Mouse (Mus musculus) ovary, adult 18-20 months (tissue): ENCODE results near the gene Slc16a5.

Experiments
- DNase-seq: peaks from one replicate; pipeline ENCODE4 v3.0.0; 2022; ENCODE audit warnings: low spot score, mixed read lengths

Slc16a5 gene

DNA sequence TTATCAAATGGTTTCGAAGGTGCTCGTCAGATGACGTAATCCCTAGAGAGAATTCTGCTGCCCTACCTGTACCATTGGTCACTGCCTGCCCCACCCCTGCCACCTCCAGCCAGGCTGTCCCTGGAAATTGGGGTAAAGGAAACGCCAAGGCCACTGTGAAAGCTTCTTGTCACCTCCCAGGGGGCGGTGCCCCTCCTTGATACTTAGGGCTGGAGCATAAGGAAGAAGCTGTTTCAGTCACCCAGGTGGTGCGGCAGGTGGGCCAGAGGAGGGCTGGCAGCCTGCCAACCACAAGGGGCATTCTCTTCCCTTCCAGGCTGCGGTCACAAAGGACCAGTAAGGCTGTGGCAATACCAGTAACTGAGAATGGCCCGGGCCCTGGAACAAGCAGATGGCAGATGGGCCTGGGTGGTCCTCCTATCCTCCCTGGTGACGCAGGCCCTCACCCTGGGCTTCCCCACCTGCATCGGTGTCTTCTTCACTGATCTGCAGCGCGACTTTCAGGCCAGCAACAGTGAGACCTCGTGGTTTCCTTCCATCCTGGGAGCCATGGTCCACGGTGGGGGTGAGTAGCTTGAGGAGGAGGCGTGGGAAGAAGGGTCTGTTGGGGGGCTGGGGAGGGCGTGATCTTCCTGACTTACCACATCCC, at the start of gene Slc16a5:
Gene Slc16a5 (plus strand): TSS at position 232 of the 649 bp plus-strand sequence.
- no peak for DNase-seq

- DNase-seq = peak; percentile 92
Measured at GRCm38 (mm10) chr11:115419531-115420237, 42.6 kb upstream of the Slc16a5 start, which contains the start of the genes Atp5h and Kctd2. Atp5h (minus strand) TSS chr11:115419962. Kctd2 (plus strand) TSS chr11:115420128.

DNA sequence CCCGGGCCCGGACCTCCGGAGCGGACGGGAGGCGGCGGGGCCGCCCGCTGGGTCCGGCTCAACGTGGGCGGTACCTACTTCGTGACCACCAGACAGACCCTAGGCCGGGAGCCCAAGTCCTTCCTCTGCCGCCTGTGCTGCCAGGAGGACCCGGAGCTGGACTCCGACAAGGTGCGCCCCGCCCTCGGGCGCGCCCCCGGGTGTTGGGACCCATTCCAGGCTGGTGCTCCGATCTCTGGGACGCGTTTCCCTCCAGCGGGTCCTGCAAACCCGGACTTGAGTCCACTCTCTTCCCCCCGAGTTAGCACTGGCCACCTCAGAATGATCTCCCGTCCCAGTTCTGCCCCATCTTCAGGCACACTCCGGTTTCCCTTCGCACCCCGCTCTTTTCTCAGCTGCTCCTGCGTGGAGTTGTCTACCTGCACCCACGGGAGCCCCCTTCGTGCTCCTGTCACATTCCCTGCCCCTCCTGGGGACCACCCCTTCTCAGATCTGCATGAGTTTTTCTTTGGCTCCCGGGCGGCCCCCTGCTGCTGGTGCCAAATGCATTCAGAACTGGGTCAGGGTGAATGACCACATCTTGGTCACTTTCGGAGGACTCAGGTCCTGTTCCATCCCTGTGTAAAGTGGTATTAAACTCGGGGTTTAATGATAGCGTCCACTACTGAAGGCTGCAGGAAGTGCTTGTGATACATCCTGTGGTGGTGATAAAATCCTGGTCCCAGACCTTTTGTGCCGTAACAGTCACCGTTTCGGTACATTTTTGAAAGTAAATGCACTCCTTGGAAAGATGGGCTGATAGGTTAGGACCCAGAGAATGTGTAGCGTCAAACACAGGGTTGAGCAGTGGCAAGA, 41.7 kb upstream of the Slc16a5 start:
- DNase-seq = peak; percentile 48

DNA sequence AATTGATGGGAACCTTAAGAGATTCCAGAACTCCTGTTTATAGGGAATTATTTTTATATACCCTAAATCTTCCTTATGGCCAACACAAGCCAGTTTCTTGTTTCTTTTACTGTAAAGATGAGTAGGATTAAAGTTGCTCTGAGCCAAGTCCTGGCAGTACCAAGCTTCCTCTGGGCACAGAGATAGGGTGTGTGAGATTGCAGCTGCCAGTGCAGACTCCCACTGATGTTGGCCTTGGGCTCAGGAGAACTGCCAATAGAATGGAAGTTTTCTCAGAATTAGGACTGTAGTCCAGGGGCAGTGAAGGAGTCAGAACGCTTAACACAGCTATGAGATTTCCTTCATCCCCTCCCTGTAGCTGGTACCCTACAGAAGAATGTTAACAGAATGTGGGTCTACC, 40.9 kb upstream of the Slc16a5 start:
- DNase-seq = peak; percentile 38

GRCm38 (mm10) chr11:115421972-115422371, 40.3 kb upstream of the Slc16a5 start:
- DNase-seq = no peak

GRCm38 (mm10) chr11:115423091-115423490, 39.2 kb upstream of the Slc16a5 start:
- no peak for DNase-seq

GRCm38 (mm10) chr11:115424666-115425065, 37.6 kb upstream of the Slc16a5 start:
- DNase-seq = no peak

GRCm38 (mm10) chr11:115425671-115426070, 36.6 kb upstream of the Slc16a5 start:
- no peak for DNase-seq

GRCm38 (mm10) chr11:115427482-115428331, 34.6 kb upstream of the Slc16a5 start:
- peak; percentile 43 for DNase-seq

- no peak for DNase-seq
Measured at GRCm38 (mm10) chr11:115429307-115429706, 33.0 kb upstream of the Slc16a5 start.

DNA sequence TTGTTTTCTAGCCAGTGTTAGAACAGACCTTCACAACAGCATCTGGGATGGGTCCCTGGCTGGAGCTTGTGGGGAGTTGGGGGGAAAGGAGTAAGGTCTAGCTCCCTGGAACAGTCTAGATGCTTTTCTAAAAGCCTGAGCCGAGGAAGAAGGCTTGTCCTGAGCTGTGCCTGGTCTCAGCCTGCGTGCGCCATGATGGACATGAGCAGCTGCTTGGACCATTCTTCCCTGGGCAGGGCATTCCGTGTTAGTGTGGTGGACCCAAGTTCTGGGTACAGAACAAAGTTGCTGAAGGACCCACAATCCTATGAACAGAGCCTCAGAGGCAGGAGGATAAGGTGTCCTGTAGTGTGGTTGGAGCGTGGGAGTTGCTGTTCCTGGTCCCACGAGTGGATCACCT, 31.7 kb upstream of the Slc16a5 start:
- DNase-seq = no peak

DNA sequence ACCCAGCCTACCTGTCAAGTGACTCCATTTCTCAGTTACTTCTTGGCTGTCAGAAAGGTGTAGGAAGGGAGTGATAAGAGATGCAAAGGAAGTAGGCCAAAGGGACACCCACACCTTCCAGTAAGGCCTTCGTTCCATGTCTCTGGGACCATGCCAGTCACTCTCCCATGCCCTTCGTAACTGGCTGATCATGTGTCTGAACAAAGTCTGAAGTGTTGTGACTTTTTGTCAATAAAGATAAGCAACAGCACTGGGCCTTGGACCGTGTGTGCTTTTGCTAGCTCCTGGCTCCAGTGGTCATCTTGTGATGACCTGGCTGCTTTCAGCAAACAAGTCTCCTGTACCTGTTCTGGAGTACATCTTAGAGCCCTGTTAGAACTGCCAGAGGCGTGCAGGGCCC, 29.5 kb upstream of the Slc16a5 start:
- no peak for DNase-seq

- DNase-seq = no peak
Measured at GRCm38 (mm10) chr11:115433342-115433741, 28.9 kb upstream of the Slc16a5 start.

GRCm38 (mm10) chr11:115435596-115436337, 26.5 kb upstream of the Slc16a5 start:
- no peak for DNase-seq

- no peak for DNase-seq
Measured at GRCm38 (mm10) chr11:115437571-115438122, 24.6 kb upstream of the Slc16a5 start.

DNA sequence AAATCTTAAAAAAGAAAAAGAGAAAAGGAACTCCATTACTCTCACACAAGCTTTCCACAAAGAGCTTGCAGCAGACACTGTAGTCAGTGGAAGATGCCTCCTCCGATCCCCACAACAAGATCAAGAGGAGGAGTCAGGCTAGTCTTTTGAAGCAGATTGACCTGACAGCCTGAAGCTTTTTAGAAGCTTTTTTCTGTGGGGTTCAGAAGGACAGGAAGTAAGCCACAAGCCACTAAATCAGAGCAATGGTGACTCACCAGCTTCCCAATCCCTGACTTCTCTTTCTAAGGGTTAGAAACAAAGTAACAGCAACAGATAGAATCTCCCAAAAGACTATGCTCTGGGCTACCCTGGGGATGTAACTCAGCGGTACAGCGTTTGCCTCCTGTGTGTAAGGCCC, 22.9 kb upstream of the Slc16a5 start:
- no peak for DNase-seq

DNA sequence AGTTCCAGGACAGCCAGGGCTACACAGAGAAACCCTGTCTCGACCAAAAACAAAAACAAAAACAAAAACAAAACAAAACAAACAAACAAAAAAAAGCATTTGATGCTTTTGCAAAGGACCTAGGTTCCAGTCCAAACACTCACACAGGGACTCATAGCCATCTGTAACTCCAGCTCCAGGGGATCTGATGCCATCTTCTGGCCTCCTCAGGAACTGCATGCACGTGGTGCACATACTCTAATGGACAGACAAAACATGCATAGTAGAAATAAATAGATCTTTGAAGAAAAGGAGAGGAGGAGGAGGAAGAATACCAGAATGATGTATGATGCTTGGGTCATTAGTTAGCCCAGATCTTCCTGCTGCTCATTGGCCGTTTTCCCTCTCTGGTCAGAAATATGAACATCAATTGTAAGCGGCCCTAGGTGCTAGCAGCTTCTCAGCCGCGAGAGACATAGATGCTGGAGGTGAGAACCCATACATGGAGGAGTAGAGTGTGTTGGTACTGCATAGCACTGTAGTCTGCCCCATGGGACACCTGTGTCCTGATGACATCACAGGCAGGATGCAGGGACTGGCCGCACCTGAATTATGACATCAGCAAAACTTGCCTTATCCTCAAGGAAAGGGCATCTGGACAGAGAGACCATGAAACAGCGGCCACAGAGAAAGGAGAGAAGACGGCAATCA, 22.2 kb upstream of the Slc16a5 start, which contains the start of gene Trim80:
Gene Trim80 (plus strand): TSS at position 640 of the 690 bp plus-strand sequence.
- DNase-seq = no peak

DNA sequence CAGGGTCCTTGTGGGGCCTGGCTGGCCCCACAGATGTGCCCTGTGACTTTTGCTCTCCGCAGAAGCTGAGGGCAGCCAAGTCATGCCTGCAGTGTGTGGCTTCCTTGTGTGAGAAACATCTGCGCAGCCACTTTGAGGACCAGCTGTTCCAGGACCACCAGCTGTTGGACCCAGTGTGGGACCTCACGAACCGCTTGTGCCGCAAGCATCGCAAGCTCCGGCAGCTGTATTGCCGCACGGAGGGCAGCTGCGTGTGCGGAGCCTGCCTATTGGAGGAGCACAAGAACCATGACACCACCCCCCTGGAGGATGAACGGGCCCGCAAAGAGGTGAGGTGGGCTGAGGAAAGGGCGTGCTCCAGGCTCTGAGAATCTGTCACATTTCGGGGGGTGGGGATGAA, 20.9 kb upstream of the Slc16a5 start:
- DNase-seq = no peak

DNA sequence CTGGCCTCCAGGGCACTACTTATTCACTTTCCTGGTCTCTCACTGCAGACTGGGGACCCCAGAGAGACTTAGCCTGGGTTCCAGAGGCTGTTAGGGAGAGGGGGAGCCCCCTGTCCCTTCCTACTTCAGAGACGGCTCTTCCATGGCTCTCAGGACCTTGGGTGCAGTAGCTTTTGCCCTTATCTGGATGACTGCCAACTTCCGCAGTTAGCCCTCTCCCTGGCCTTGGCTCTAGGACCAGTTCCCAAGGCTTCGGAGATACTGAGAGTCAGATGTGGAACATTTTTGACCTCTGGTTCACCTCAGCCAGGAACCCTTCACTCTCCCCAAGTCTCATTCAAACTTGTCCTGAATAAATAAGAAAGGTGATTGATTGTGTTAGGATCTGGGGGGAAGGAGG, 15.4 kb upstream of the Slc16a5 start:
- peak; percentile 74 for DNase-seq

DNA sequence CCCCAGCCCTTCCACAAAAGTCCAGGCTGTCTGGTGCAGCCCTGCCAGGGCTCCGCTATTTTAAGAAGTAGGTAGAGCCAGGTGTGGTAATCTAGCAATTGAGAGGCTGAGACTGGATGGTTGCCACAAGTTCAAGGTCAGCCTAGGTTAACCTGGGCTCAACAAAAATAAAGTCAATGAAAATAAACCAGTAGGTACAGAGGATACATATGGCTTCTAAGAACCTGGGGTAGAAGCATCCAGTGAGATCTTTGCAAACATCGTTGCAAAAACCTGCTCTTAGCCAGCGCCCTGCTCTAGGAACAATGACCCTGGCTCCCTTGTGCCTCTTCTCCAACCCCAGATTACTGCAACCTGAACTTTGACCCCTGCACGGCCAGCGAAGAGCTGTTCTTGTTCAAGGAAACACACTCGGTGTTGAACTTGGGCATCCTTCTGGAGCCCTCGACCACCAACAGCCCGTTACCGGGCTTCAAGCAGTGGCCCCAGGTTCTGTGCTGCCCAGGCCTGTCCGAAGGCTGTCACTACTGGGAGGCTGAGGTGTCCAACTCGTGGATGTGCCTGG, 14.9 kb upstream of the Slc16a5 start:
- DNase-seq = no peak
